ENCODE assay signal across 8 mouse cellular contexts in the genomic region with DNA sequence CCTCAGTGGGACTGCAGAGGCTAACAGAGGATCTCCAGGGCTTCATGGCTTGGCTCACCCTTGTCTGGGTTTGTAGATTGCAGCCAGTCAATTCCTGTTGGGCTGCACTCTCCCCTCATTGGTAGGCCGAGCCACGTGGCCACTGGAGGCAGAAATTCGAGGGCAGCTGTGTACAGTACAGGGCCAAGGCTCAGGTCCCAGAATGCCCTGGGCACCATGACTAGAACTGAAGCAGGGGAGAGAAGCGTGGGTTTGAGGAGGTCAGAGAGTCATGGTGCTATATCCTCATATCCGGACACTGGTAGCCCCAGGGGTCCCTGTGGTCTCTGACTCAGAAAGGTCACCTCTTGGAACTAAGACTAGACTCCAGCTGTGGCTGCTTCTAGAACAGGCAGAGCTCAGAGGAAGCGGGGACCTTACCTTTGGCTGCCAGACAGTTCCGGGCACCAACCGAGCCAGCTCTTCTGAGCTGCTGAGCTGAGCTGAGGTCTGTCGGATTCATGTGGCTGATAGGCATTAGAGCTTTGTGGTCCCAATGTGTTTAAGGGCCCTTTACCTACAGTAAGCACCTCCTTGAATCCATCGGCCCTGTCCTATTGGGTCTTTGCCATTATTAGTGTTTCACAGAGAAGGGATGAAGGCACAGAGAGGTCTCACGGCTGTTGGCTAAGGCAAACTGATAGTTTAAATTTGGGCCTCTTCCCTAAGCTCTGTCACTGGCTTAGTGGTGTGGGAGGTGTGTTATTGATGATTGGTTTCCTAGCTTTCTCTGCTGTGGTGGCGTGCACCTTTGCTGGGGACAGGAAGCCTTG.
DNase-seq lines count a peak whose midpoint lies in the region; ATAC-seq and TF ChIP-seq lines count a peak whose summit lies in the region.

No protein-coding gene starts in this region.

- no peak for DNase-seq in left cerebral cortex, adult 2 months (ENCODE audit: extremely low spot score in 1 of 2, low spot score in 2 of 2)
- no peak for DNase-seq in left cerebral cortex, postnatal 4 days
- DNase-seq in adipocyte (ENCODE audit: low spot score): peak; percentile 86
- DNase-seq in hindbrain, embryonic 14.5 days (ENCODE audit: low spot score): no peak
- no peak for DNase-seq in ovary, postnatal 36 days (ENCODE audit: low spot score)
- DNase-seq in cerebellum, postnatal 36 days: no peak

- H3K9ac ChIP-seq in hindbrain, embryonic 14.5 days: no peak overlapping the region

- H3K27me3 ChIP-seq in hindbrain, embryonic 14.5 days (ENCODE audit: control insufficient read depth, insufficient read depth, low read length): no peaks in the 10 kb centered on the region

- H3K4me2 ChIP-seq in hindbrain, embryonic 14.5 days (replicated peaks): no peak overlapping the region

- peak overlapping the region; percentile 51 for H3K27ac ChIP-seq in left cerebral cortex, adult 2 months
- peak overlapping the region; percentile 78 for H3K27ac ChIP-seq in hindbrain, embryonic 14.5 days

- TF ChIP-seq CTCF in left cerebral cortex, adult 2 months (IDR thresholded peaks at IDR 0.05): no peak

- WGBS in hindbrain, embryonic 14.5 days: 65% methylated on average over 12 of the region's 12 CpGs

- H3K36me3 ChIP-seq in hindbrain, embryonic 14.5 days (replicated peaks; ENCODE audit: control insufficient read depth, insufficient read depth): no peaks in the 10 kb centered on the region

- H3K4me3 ChIP-seq in left cerebral cortex, adult 2 months: no peak overlapping the region
- no peak overlapping the region for H3K4me3 ChIP-seq in hindbrain, embryonic 14.5 days (replicated peaks; ENCODE audit: low read length)

- intact Hi-C loops in left cerebral cortex, adult 2 months (cut with DNase I): no loop called here
- intact Hi-C loops in left cerebral cortex, postnatal 4 days (cut with DNase I): no loop called here

- H3K9me3 ChIP-seq in hindbrain, embryonic 14.5 days (ENCODE audit: control insufficient read depth, low read length): no peaks in the 10 kb centered on the region

- peaks cover 37% of the 10 kb centered on the region for H3K4me1 ChIP-seq in hindbrain, embryonic 14.5 days (replicated peaks; ENCODE audit: control insufficient read depth, insufficient read depth, low read length)

- no peak for ATAC-seq in hindbrain, embryonic 14.5 days (ENCODE audit: low FRiP score)
- ATAC-seq in megakaryocyte-erythroid progenitor cell, adult 5-6 weeks (replicated peaks; ENCODE audit: low FRiP score, low TSS enrichment, poor library complexity, severe bottlenecking): peak; percentile 40
- ATAC-seq in erythroid progenitor cell, adult 5-6 weeks (replicated peaks; ENCODE audit: low FRiP score, poor library complexity, severe bottlenecking): no peak
